Mouse (Mus musculus): Measurements from ENCODE around the gene Fxyd7. TPM values are rescaled to one million over a fixed set of nuclear protein-coding genes. Genes with fewer than 3 reads are reported as not detected.

The Fxyd7 gene
- total RNA-seq, 1 experiment from 2014 or later: 2.0 TPM

GRCm38 (mm10) chr7:31077885-31078445 is 26.7 kb upstream of the Fxyd7 start:
- ATAC-seq (ENCODE audit: extremely low read depth, insufficient number of reproducible peaks, low FRiP score, poor library complexity, severe bottlenecking): peak; percentile 49; the same call in 1 of the 2 replicates

- ATAC-seq (ENCODE audit: extremely low read depth, insufficient number of reproducible peaks, low FRiP score, poor library complexity, severe bottlenecking): no peak
Measured at GRCm38 (mm10) chr7:31077470-31077869, 26.2 kb upstream of the Fxyd7 start.

DNA sequence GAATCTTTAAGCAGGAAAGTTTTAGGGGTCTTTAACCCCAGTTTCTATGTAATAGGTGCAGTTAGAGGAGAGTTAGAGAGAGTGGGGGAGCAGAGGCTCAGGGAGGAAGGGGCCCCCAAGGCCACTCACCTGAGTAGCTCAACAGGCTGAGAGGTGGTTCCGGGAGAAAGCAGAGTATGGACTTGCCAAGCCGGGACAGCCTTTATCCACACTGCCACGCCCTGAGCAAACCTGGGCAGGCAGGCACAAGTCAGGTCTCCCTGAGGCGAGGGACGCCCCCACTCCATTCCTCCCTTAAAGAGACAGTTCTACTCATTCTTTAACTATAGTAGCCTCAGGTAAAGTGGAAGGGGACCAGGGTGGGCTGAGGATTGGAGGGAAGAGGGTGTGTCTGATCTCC is 25.2 kb upstream of the Fxyd7 start, which contains the start of gene Fxyd3:
TSS of gene Fxyd3 (minus strand) at position 213 of the 400 bp plus-strand sequence.
- no peak for ATAC-seq (ENCODE audit: extremely low read depth, insufficient number of reproducible peaks, low FRiP score, poor library complexity, severe bottlenecking)

GRCm38 (mm10) chr7:31074713-31075069 is 23.4 kb upstream of the Fxyd7 start:
- no peak for ATAC-seq (ENCODE audit: extremely low read depth, insufficient number of reproducible peaks, low FRiP score, poor library complexity, severe bottlenecking)

DNA sequence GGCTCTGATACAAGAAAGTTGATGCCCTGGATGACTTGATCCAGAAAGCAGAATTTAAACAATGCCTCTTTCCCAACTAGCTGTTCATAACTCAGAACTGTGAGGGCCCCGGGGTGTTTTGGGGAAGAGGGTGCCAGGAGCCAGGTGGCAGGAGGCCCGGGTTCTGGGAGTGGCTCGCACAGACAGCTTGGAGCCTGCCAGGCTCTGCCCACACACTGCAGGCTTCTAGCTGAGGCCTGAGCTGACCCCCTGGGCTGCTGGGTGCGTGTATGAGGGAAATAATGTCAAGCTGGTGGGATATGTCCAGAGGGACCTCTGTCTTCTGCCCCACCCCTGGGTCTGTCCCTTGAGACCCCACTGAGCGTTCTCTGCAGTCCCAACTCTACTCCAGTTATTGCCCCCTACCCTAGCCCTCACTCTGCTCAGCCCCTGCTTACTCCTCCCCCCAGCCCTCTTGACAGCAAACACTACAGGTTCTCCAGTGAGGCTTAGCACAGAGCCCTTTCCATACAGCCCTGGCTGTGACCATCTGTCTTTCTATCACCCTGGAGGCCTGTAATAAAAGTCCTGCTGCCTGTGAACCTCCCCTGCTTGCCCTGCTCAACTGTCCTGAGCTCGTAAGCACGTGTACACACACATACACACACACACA is 22.9 kb upstream of the Fxyd7 start:
- ATAC-seq (ENCODE audit: extremely low read depth, insufficient number of reproducible peaks, low FRiP score, poor library complexity, severe bottlenecking): no peak

- ATAC-seq (ENCODE audit: extremely low read depth, insufficient number of reproducible peaks, low FRiP score, poor library complexity, severe bottlenecking): no peak
Measured at GRCm38 (mm10) chr7:31073546-31073945, 22.3 kb upstream of the Fxyd7 start.

- no peak for ATAC-seq (ENCODE audit: extremely low read depth, insufficient number of reproducible peaks, low FRiP score, poor library complexity, severe bottlenecking)
Measured at GRCm38 (mm10) chr7:31072326-31072725, 21.1 kb upstream of the Fxyd7 start.

- no peak for ATAC-seq (ENCODE audit: extremely low read depth, insufficient number of reproducible peaks, low FRiP score, poor library complexity, severe bottlenecking)
Measured at GRCm38 (mm10) chr7:31070324-31070723, 19.1 kb upstream of the Fxyd7 start.

DNA sequence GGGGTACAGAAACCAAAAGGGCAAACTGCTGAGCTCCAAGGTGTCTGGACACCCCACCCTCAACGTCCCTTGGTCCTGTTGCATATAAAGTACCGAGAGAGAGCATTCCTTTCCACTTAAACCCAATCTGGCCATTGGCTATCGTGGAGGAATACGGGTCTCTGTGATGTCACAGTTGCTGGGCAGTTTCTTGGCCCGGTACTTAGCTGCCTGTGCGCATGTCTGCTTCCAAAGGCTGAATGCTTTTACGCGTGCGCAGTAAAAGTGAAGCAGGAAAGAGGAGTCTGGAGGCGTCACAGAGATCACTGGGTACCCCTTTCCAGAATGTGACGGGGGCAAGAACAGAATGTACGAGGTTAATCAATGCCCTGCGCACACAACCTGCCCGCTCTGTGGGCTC is 18.2 kb upstream of the Fxyd7 start:
- no peak for ATAC-seq (ENCODE audit: extremely low read depth, insufficient number of reproducible peaks, low FRiP score, poor library complexity, severe bottlenecking)

- no peak for ATAC-seq (ENCODE audit: extremely low read depth, insufficient number of reproducible peaks, low FRiP score, poor library complexity, severe bottlenecking)
Measured at GRCm38 (mm10) chr7:31067836-31068235, 16.6 kb upstream of the Fxyd7 start.

- no peak for ATAC-seq (ENCODE audit: extremely low read depth, insufficient number of reproducible peaks, low FRiP score, poor library complexity, severe bottlenecking)
Measured at GRCm38 (mm10) chr7:31063074-31063560, 11.8 kb upstream of the Fxyd7 start.

- ATAC-seq (ENCODE audit: extremely low read depth, insufficient number of reproducible peaks, low FRiP score, poor library complexity, severe bottlenecking): no peak
Measured at GRCm38 (mm10) chr7:31060621-31061010, 9.3 kb upstream of the Fxyd7 start.

DNA sequence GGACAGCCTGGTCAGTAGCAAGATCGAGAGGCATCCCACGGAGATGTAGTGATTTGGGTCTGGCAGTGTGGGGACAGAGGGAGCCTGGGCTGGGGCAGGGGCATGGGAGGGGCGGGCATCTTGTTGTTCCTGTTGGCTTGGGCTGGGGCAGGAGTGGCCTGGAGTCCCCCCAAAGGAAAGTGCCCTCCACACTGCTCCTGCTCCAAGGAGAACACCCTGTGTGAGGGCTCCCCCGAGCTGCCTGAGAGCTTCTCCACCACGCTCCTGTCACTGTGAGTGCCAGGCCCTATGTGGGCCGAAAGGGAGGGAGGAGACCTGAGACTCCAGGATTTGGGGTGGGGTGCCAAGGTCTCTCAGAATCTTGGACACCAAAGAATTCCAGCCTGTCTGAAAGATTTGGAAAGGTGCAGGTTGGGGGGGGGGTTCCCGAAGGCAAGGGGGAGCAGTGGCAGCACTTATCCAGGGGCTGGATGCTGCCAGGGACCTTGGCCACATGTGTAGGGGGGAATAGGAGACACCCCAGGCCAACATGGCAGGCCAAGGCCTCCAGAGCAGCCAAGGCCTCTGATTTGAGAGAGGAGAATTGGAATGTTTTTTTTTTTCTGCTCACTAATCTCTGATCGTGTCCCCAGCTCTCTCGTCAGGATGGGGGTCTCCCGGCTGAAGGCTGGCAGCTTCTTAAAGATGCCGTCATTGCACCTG is 8.8 kb upstream of the Fxyd7 start:
- no peak for ATAC-seq (ENCODE audit: extremely low read depth, insufficient number of reproducible peaks, low FRiP score, poor library complexity, severe bottlenecking)

- ATAC-seq (ENCODE audit: extremely low read depth, insufficient number of reproducible peaks, low FRiP score, poor library complexity, severe bottlenecking): peak; percentile 69
Measured at GRCm38 (mm10) chr7:31059108-31059507, 7.8 kb upstream of the Fxyd7 start, which contains the start of gene Lgi4. Lgi4 (plus strand) TSS chr7:31059342.

DNA sequence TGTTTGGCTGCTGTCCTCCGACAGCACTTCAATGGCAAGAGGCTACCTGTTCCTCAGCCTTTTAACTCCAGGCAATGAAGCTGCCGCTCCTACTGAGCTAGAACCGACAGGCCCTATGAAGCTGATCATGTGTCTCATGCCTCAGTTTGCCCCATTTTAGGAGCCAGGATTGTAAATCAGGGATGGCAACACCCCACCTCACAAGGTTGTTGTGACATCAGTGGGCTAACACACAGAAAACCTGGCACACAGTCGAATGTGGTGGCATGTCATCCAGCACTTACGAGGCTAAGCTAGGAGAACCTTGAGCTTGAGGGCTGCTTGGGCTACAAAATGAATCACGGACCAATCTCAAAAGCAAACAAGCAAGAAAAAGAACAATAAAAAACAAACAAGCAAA is 6.9 kb upstream of the Fxyd7 start:
- no peak for ATAC-seq (ENCODE audit: extremely low read depth, insufficient number of reproducible peaks, low FRiP score, poor library complexity, severe bottlenecking)

- no peak for ATAC-seq (ENCODE audit: extremely low read depth, insufficient number of reproducible peaks, low FRiP score, poor library complexity, severe bottlenecking)
Measured at GRCm38 (mm10) chr7:31057730-31058129, 6.5 kb upstream of the Fxyd7 start.

DNA sequence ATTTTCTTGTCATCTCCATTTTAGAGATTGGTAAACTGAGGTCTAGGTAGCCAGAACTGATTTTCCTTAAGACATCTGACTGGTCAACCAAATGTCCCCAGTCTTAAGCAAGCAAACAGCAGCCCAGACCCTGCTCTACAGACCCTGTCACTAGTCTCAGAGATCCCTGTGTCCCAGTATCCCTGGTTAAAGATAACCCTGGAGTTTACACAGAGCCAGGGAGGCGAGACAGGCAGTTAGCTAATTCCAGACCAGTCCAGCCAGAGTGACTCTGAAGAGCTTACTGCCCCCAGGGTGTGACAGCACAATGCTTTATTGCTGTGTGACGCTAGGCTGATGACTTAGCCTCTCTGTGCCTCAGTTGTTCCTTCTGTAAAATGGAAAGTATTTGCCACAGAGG is 5.8 kb upstream of the Fxyd7 start, which contains the start of gene Fxyd1:
TSS of gene Fxyd1 (minus strand) at position 129 of the 400 bp plus-strand sequence.
- no peak for ATAC-seq (ENCODE audit: extremely low read depth, insufficient number of reproducible peaks, low FRiP score, poor library complexity, severe bottlenecking)

DNA sequence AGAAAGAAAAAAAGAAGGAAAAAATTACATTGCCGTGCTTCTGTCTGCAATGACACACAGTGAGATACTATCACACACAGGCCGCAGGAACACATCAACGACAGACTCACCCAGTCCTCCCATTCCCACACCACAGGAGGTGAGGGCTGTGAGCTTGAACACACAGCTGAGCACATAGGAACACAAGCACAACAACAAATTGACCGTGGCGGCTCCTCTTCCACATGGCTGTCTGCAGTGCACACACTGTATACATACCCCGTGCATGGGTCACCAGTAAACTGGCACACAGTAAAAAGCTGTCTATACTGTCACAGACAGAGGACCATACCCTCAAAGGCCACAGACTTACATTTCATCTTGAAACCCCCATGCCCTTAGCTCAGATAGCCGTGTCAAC is 5.2 kb upstream of the Fxyd7 start:
- ATAC-seq (ENCODE audit: extremely low read depth, insufficient number of reproducible peaks, low FRiP score, poor library complexity, severe bottlenecking): no peak

GRCm38 (mm10) chr7:31055883-31056282 is 4.6 kb upstream of the Fxyd7 start:
- no peak for ATAC-seq (ENCODE audit: extremely low read depth, insufficient number of reproducible peaks, low FRiP score, poor library complexity, severe bottlenecking)

DNA sequence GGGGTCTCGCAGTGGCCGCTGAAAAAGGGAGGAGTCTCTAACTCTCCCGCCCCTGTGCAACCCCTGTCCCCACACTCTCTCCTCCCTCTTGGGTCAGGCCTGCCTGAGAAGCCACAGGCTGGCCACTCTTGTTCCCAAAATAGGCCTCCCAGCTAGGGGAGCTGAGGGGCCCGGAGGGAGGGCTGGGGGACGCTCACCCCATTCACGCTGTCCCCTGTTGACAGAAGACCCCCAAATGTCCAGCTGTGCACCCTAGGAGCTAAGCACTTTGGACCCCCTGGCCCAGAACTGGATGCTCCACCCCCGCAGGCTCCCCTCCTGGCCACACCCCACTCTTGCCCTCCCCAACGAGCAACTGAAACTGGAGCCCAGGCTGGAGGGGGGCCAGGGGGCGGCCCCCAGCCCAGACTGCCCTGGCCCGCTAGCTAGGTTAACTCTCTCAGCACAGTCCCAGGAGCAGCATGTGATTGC is 4.1 kb upstream of the Fxyd7 start:
- ATAC-seq (ENCODE audit: extremely low read depth, insufficient number of reproducible peaks, low FRiP score, poor library complexity, severe bottlenecking): no peak
